Mouse (Mus musculus) brain, embryonic 14.5 days (tissue): ENCODE measurements around the gene Dstyk.

Experiments
- CTCF ChIP-seq: fragments of 200-500 bp; IDR thresholded peaks from 2 replicates; pipeline ENCODE4 v1.5.1; 2012; ENCODE audit warnings: inconsistent platforms, mild to moderate bottlenecking, moderate library complexity, borderline replicate concordance; ENCODE audit not compliant: insufficient read depth, insufficient read length; ENCODE audit errors: extremely low read depth
- POLR2A ChIP-seq: fragments of 200-500 bp; IDR thresholded peaks from 2 replicates; pipeline ENCODE4 v1.6.1; 2012; ENCODE audit warnings: mild to moderate bottlenecking, inconsistent platforms, borderline replicate concordance; ENCODE audit not compliant: poor library complexity, insufficient read depth, insufficient read length, severe bottlenecking; ENCODE audit errors: extremely low read depth

DNA sequence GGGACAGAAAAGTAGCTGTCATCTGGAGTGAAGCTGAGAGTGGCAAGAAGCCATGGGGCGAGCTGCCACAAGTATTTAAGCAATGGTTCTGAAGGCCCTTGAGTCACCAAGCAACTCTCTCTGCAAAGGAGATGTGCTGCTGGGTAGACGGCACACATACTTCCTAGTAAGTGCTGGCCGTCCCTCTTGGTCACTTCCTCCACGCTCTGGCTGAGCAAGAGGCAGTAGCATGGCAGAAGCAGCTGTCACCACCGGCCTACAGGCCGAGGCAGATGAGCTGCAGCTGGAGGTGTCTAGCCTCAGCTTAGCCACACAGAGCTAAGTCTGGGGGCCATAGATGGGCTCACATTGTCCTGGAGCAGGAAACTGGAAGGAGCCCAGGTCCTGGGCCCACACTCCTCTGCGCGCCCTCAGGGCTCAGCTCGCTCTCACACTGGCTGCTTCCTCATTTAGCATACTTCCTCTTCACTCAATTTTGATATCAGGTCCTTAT, 46.6 kb upstream of the Dstyk start:
- TF ChIP-seq CTCF = no peak
- TF ChIP-seq POLR2A = no peak
